Mouse (Mus musculus): ENCODE results near the gene Fbxl15. TPM values are rescaled to one million over a fixed set of nuclear protein-coding genes. Genes with fewer than 3 reads are reported as not detected.

Fbxl15 gene
- polyA plus RNA-seq (2014; fragmentation: Nextera tagmentation; extraction: Ambion mirVana), result 14.2 and 18.2 TPM in 2 replicates

DNA sequence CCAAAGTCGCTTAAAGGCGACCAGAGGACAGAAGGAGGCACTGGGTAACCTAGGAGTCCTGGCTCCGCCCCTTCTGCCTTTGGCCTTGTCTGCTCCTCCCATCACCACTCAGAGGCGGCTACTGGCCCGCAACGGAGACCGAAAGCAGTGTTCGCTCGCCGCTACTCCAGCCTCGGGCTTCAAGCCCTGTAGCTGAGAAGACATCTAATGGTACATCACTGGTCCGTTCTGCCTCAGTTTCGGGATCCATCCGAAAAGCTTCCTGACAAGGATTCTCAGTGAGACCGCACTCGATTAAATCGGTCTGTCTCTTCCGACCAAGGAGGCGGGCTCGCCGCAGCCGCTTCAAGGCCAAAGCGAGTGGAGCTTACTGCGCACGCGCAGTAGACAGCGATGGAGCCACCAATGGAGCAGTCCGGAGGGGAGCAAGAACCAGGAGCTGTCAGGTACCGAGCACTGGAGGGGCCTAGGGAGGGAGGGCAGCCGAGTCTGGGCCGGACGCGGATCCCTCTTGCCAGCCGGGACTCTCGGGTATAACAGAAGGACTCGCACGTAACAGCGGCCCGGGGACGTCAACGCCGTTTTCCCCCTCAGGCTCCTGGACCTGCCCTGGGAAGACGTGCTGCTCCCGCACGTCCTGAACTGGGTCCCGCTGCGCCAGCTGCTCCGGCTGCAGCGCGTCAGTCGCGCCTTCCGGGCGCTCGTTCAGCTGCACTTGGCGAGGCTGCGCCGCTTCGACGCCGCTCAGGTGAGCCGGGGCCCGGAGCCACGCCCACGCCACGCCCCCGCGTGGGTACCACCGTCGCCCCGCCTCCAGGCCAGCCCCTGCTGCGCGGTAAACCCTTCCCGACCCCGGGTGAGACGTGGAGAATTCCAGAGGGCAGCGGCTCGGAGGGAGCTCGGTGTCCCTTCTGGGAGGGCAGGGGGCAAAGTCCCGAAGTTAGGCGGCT is at the start of gene Fbxl15:
TSS of gene Fbxl15 (plus strand) at position 104 of the 950 bp plus-strand sequence.
- Histone ChIP-seq H3K27me3 (ENCODE audit: control insufficient read depth, insufficient read depth, low read length) (peaks cover 37% of the 10 kb centered on the region), H3K4me3 (ENCODE audit: low read length) (peak within 1 kb of the TSS; percentile 73), H3K9me3 (ENCODE audit: control insufficient read depth, low read length) (no peaks in the 10 kb centered on the region), H3K36me3 (ENCODE audit: control insufficient read depth, insufficient read depth, low read length) (peaks cover 21% of the 10 kb centered on the region), H3K4me2 (replicated peaks; ENCODE audit: low read depth, low read length) (peak within 1 kb of the TSS; percentile 98), H3K4me1 (ENCODE audit: control insufficient read depth, insufficient read depth, low read length) (peaks cover 8% of the 10 kb centered on the region; the same call in 1 of the 2 replicates), H3K27ac (ENCODE audit: low read depth, low read length) (peak within 1 kb of the TSS; percentile 82), H3K9ac (ENCODE audit: low read depth, low read length) (peak within 1 kb of the TSS; percentile 53)
- under 1% methylated on average over 81 of the region's 81 CpGs for WGBS
- peak; percentile 86 for ATAC-seq (ENCODE audit: low FRiP score, low TSS enrichment)

DNA sequence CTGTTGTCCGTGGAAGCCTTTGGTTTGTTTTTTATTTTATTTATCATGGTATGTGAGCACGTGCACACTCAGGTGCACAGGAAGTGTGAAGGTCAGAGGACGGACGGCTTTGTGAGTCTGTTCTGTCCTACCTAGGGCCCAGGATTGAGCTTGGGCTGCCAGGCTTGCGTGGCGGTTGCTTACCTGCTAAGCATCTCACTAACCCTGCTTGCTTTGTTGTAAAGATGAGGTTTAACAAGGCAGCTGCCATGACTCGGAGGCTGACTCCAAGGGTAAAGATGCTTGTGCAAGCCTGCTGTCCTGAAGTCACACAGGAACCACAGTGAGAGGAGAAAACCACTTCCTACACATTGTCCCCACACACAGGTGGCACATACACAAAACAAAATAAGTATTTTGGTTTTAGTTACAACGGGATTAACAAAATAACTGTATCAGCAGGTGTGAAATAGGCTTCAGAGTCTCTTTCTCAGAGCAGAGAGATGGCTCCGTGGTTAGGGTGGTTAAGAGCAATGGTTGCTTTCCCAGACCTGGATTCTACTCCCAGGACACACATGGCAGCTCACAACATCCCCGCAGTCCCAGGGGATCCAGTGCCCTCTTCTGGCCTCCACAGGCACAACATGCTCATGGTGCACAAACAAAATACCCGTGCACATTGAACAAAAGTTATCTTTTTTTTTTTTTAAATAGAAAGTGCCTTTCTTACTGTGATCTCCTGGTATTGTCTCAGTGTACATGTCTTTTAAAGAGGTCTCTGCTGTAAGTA is 45.7 kb upstream of the Fbxl15 start:
- H3K4me3 ChIP-seq (ENCODE audit: low read length), result no peak overlapping the region
- no peak for ATAC-seq (ENCODE audit: low FRiP score, low TSS enrichment)
- H3K9ac ChIP-seq (ENCODE audit: low read depth, low read length), result no peak overlapping the region
- no peaks in the 10 kb centered on the region for H3K27me3 ChIP-seq (ENCODE audit: control insufficient read depth, insufficient read depth, low read length)
- peaks cover 82% of the 10 kb centered on the region for H3K36me3 ChIP-seq (ENCODE audit: control insufficient read depth, insufficient read depth, low read length)
- H3K4me2 ChIP-seq (replicated peaks; ENCODE audit: low read depth, low read length), result no peak overlapping the region
- 90% methylated on average over 11 of the region's 11 CpGs for WGBS
- H3K9me3 ChIP-seq (ENCODE audit: control insufficient read depth, low read length), result no peaks in the 10 kb centered on the region
- no peaks in the 10 kb centered on the region for H3K4me1 ChIP-seq (ENCODE audit: control insufficient read depth, insufficient read depth, low read length)
- no peak overlapping the region for H3K27ac ChIP-seq (ENCODE audit: low read depth, low read length)

DNA sequence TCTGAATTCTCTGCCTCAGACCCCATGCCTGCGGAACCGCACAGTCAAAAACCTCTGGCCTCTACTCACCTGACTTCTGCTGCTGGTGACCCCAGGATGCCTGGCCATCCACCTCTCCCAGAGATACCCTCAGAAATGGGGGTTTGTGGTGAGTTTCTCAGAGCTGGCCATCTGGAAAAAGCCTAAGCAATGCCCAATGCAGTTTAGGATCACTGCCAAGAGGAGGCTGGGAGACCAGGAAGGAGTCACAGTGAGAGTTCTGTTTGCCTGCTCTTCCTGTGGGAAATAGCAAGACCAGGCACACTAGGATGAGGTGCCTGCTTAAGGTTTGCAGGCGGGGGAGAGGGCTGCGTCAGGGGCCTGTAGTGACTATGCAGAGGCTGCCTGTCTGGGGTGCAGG is 43.3 kb upstream of the Fbxl15 start:
- no peak overlapping the region for H3K27ac ChIP-seq (ENCODE audit: low read depth, low read length)
- no peaks in the 10 kb centered on the region for H3K4me1 ChIP-seq (ENCODE audit: control insufficient read depth, insufficient read depth, low read length)
- H3K9ac ChIP-seq (ENCODE audit: low read depth, low read length), result no peak overlapping the region
- H3K36me3 ChIP-seq (ENCODE audit: control insufficient read depth, insufficient read depth, low read length), result peaks cover 66% of the 10 kb centered on the region
- WGBS, result 97% methylated on average over 4 of the region's 4 CpGs
- H3K27me3 ChIP-seq (ENCODE audit: control insufficient read depth, insufficient read depth, low read length), result no peaks in the 10 kb centered on the region
- H3K9me3 ChIP-seq (ENCODE audit: control insufficient read depth, low read length), result no peaks in the 10 kb centered on the region
- no peak for ATAC-seq (ENCODE audit: low FRiP score, low TSS enrichment)
- no peak overlapping the region for H3K4me3 ChIP-seq (ENCODE audit: low read length)
- no peak overlapping the region for H3K4me2 ChIP-seq (replicated peaks; ENCODE audit: low read depth, low read length)

DNA sequence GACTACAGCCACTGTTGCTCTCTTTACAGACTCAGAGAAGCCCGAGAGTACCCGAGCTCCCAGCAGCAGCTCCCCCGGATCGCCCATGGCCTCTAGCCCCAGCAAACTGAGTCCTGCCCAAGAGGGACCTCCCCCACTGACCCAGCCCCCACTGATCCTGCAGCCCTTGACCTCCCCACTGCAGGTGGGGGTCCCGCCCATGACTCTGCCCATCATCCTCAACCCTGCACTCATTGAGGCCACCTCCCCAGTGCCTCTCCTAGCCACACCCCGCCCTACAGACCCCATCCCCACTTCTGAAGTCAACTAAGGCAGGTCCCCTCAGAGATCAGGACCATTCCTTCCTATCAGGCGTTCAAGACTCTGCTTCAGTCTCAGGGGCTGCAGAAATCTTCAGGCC is 42.4 kb upstream of the Fbxl15 start:
- H3K27me3 ChIP-seq (ENCODE audit: control insufficient read depth, insufficient read depth, low read length), result no peaks in the 10 kb centered on the region
- H3K4me2 ChIP-seq (replicated peaks; ENCODE audit: low read depth, low read length), result no peak overlapping the region
- H3K4me1 ChIP-seq (ENCODE audit: control insufficient read depth, insufficient read depth, low read length), result no peaks in the 10 kb centered on the region
- no peaks in the 10 kb centered on the region for H3K9me3 ChIP-seq (ENCODE audit: control insufficient read depth, low read length)
- peaks cover 56% of the 10 kb centered on the region for H3K36me3 ChIP-seq (ENCODE audit: control insufficient read depth, insufficient read depth, low read length)
- ATAC-seq (ENCODE audit: low FRiP score, low TSS enrichment), result no peak
- H3K9ac ChIP-seq (ENCODE audit: low read depth, low read length), result no peak overlapping the region
- no peak overlapping the region for H3K4me3 ChIP-seq (ENCODE audit: low read length)
- WGBS, result 73% methylated on average over 7 of the region's 7 CpGs
- H3K27ac ChIP-seq (ENCODE audit: low read depth, low read length), result no peak overlapping the region

DNA sequence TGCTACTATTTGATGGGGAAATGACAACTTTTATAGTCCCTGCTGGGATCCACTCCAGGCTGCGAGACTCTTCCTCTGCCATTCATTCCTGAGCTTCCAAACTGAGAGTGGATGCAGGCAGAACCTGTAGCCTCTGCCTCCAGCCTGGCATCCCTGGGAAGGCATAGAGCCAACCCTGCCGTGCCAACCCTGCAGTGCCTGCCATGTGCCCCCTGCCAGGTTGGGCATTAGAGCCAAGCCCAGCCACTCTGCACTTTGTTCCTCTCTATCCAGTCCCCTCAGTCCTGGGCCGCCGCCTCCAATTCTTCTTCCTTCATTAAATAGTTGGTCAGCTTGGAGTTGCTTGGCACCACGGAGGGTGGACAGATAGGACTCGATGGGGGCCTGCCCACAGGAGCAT is 41.9 kb upstream of the Fbxl15 start:
- Histone ChIP-seq H3K4me2 (replicated peaks; ENCODE audit: low read depth, low read length) (no peak overlapping the region), H3K27ac (ENCODE audit: low read depth, low read length) (no peak overlapping the region), H3K9ac (ENCODE audit: low read depth, low read length) (no peak overlapping the region), H3K9me3 (ENCODE audit: control insufficient read depth, low read length) (no peaks in the 10 kb centered on the region), H3K27me3 (ENCODE audit: control insufficient read depth, insufficient read depth, low read length) (no peaks in the 10 kb centered on the region), H3K4me3 (ENCODE audit: low read length) (no peak overlapping the region), H3K36me3 (ENCODE audit: control insufficient read depth, insufficient read depth, low read length) (peaks cover 52% of the 10 kb centered on the region), H3K4me1 (ENCODE audit: control insufficient read depth, insufficient read depth, low read length) (no peaks in the 10 kb centered on the region)
- ATAC-seq (ENCODE audit: low FRiP score, low TSS enrichment), result no peak
- WGBS, result 93% methylated on average over 6 of the region's 6 CpGs

DNA sequence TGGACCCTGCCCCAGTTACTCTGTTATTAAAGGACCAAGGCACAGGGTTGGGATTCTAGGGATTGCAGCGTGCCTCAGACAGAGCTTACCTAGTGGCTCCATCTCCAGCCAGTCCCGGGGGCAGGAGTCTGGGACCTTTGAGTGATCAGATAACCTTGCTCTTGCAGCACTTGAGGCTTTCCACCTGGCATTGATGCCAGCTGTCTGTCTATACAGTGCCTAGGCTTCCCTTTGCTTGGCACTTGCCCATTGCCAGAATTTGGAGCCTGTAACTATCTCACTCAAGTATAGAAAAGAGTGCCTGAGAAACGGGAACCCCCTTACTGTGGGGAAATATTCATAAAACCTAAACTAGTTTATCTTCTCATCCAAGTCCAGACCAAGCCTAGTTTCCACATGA is 41.1 kb upstream of the Fbxl15 start:
- H3K36me3 ChIP-seq (ENCODE audit: control insufficient read depth, insufficient read depth, low read length), result peaks cover 45% of the 10 kb centered on the region
- no peaks in the 10 kb centered on the region for H3K4me1 ChIP-seq (ENCODE audit: control insufficient read depth, insufficient read depth, low read length)
- H3K27ac ChIP-seq (ENCODE audit: low read depth, low read length), result no peak overlapping the region
- H3K27me3 ChIP-seq (ENCODE audit: control insufficient read depth, insufficient read depth, low read length), result no peaks in the 10 kb centered on the region
- H3K9me3 ChIP-seq (ENCODE audit: control insufficient read depth, low read length), result no peaks in the 10 kb centered on the region
- ATAC-seq (ENCODE audit: low FRiP score, low TSS enrichment), result no peak
- H3K4me2 ChIP-seq (replicated peaks; ENCODE audit: low read depth, low read length), result no peak overlapping the region
- 82% methylated on average over 3 of the region's 3 CpGs for WGBS
- H3K9ac ChIP-seq (ENCODE audit: low read depth, low read length), result no peak overlapping the region
- no peak overlapping the region for H3K4me3 ChIP-seq (ENCODE audit: low read length)

DNA sequence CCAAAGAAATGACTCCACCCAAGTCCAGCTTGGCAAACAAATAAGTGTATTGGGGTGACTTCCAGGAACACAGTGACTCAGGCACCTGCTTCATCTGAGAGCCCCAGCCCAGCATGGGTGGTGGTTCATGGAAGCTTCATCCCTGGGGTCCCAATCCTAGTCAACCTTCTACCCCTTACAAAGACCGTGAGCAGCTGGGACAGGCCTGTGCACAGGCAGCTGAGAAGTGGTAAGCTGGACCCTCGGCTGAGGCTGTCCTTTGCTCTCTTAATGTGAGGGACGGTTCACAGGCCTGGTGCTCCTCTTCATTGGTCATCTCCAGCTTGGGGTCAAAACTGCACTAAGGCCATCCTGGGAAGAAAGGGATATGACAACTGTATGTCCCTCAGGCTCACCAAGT is 40.4 kb upstream of the Fbxl15 start:
- H3K9me3 ChIP-seq (ENCODE audit: control insufficient read depth, low read length), result no peaks in the 10 kb centered on the region
- H3K4me3 ChIP-seq (ENCODE audit: low read length), result no peak overlapping the region
- no peak for ATAC-seq (ENCODE audit: low FRiP score, low TSS enrichment)
- peaks cover 38% of the 10 kb centered on the region for H3K36me3 ChIP-seq (ENCODE audit: control insufficient read depth, insufficient read depth, low read length)
- H3K4me1 ChIP-seq (ENCODE audit: control insufficient read depth, insufficient read depth, low read length), result no peaks in the 10 kb centered on the region
- H3K4me2 ChIP-seq (replicated peaks; ENCODE audit: low read depth, low read length), result no peak overlapping the region
- no peak overlapping the region for H3K9ac ChIP-seq (ENCODE audit: low read depth, low read length)
- 92% methylated on average over 3 of the region's 3 CpGs for WGBS
- no peak overlapping the region for H3K27ac ChIP-seq (ENCODE audit: low read depth, low read length)
- no peaks in the 10 kb centered on the region for H3K27me3 ChIP-seq (ENCODE audit: control insufficient read depth, insufficient read depth, low read length)

DNA sequence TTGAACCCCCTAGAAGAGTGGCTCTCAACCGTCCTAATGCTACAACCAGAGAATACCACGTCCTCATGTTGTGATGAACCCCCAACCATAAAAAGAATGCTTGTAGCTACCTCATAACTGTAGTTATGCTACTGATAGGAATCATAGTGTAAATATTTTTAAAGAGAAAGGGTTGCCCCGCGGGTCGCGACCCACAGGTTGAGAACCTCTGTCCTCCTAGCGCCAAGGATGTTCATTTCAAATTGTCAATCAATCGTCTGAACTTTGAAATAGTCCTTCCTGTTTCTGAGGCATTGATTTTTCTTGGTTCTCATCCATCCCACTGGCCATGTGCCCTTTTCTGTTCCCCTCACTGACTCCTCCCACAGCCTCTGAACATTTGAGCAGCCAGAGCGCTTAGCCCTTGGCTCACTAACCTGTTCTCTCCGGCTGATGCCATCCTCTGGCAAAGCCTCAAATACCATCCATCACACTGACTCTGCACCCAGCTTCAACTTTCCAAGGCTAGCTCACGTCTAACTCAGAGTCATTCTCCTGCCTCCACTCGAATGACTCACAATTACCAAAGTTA is 37.4 kb upstream of the Fbxl15 start:
- no peak for ATAC-seq (ENCODE audit: low FRiP score, low TSS enrichment)
- H3K9me3 ChIP-seq (ENCODE audit: control insufficient read depth, low read length), result no peaks in the 10 kb centered on the region
- H3K27ac ChIP-seq (ENCODE audit: low read depth, low read length), result no peak overlapping the region
- no peaks in the 10 kb centered on the region for H3K4me1 ChIP-seq (ENCODE audit: control insufficient read depth, insufficient read depth, low read length)
- H3K36me3 ChIP-seq (ENCODE audit: control insufficient read depth, insufficient read depth, low read length), result peaks cover 12% of the 10 kb centered on the region; the same call in 1 of the 2 replicates
- WGBS, result 68% methylated on average over 12 of the region's 12 CpGs
- H3K4me3 ChIP-seq (ENCODE audit: low read length), result no peak overlapping the region
- H3K27me3 ChIP-seq (ENCODE audit: control insufficient read depth, insufficient read depth, low read length), result no peaks in the 10 kb centered on the region; the same call in 1 of the 2 replicates
- no peak overlapping the region for H3K4me2 ChIP-seq (replicated peaks; ENCODE audit: low read depth, low read length)
- no peak overlapping the region for H3K9ac ChIP-seq (ENCODE audit: low read depth, low read length)

Measured in kidney, embryonic 14.5 days (tissue).